Mouse (Mus musculus): ENCODE measurements around the gene Efcab9.

- no peak for TF ChIP-seq CTCF (IDR thresholded peaks at IDR 0.05; ENCODE audit: low read depth, low read length)
- TF ChIP-seq POLR2A (IDR thresholded peaks at IDR 0.05; ENCODE audit: borderline replicate concordance, low read depth, low read length): no peak
Observed at GRCm38 (mm10) chr11:32552401-32553090, 20.7 kb upstream of the Efcab9 start.
